Mouse (Mus musculus) G1E (cell line): ENCODE data around the gene Fam20b.

ENCODE experiments used
- CTCF ChIP-seq: IDR thresholded peaks from 2 replicates; pipeline ENCODE4 v1.5.1; 2012; ENCODE audit warnings: low read depth, low read length, inconsistent platforms, mixed read lengths
- GATA1 ChIP-seq: IDR thresholded peaks from 2 replicates; pipeline ENCODE4 v1.6.1; 2012; ENCODE audit warnings: borderline replicate concordance, low read length, inconsistent platforms, mixed read lengths
- POLR2AphosphoS5 ChIP-seq: IDR thresholded peaks from 2 replicates; pipeline ENCODE4 v1.6.1; 2012; ENCODE audit warnings: low read depth, low read length, inconsistent platforms; ENCODE audit not compliant: insufficient replicate concordance
- TAL1 ChIP-seq: conservative IDR thresholded peaks from 2 replicates; pipeline ENCODE4 v1.6.1; 2012; ENCODE audit warnings: low read depth, low read length, inconsistent platforms, mixed read lengths

GRCm38 (mm10) chr1:156702151-156702550, 16.7 kb downstream of the Fam20b start:
- TF ChIP-seq CTCF (no peak), POLR2AphosphoS5 (no peak), TAL1 (no peak), GATA1 (no peak)
